Mouse (Mus musculus) G1E (cell line): Measurements from ENCODE around the gene Wwp2. TPM values are rescaled to one million over a fixed set of nuclear protein-coding genes. Genes with fewer than 3 reads are reported as not detected.

ENCODE experiments used
- ATAC-seq: 2 replicates; pipeline ENCODE4 v1.8.0; 2016; ENCODE audit warnings: mild to moderate bottlenecking; ENCODE audit not compliant: insufficient number of reproducible peaks, poor library complexity, low FRiP score, severe bottlenecking; ENCODE audit errors: extremely low read depth
- DNase-seq: peaks from one replicate; pipeline ENCODE4 v3.0.0; 2012; ENCODE audit warnings: low spot score
- H3K27me3 ChIP-seq: 2 replicates; pipeline ENCODE4 v1.6.1; 2012; ENCODE audit warnings: mild to moderate bottlenecking, low read length, inconsistent platforms; ENCODE audit not compliant: insufficient read depth
- H3K36me3 ChIP-seq: replicated peaks from 2 replicates; pipeline ENCODE3; 2012; ENCODE audit warnings: mild to moderate bottlenecking, inconsistent platforms
- H3K4me1 ChIP-seq: 2 replicates; pipeline ENCODE4 v1.6.1; 2012; ENCODE audit warnings: low read depth, low read length, inconsistent platforms, mixed read lengths; ENCODE audit not compliant: insufficient read depth
- H3K4me3 ChIP-seq: 2 replicates; pipeline ENCODE4 v1.5.1; 2012; ENCODE audit warnings: low read depth, mild to moderate bottlenecking, inconsistent platforms, low read length, moderate library complexity, mixed read lengths
- H3K9me3 ChIP-seq: replicated peaks from 2 replicates; pipeline ENCODE4 v1.6.1; 2012; ENCODE audit warnings: inconsistent platforms
- CTCF ChIP-seq: IDR thresholded peaks from 2 replicates; pipeline ENCODE4 v1.5.1; 2012; ENCODE audit warnings: low read depth, low read length, inconsistent platforms, mixed read lengths
- GATA1 ChIP-seq: IDR thresholded peaks from 2 replicates; pipeline ENCODE4 v1.6.1; 2012; ENCODE audit warnings: borderline replicate concordance, low read length, inconsistent platforms, mixed read lengths
- GATA2 ChIP-seq: IDR thresholded peaks from 2 replicates; pipeline ENCODE4 v1.6.1; 2012; ENCODE audit warnings: low read depth, low read length, inconsistent platforms, borderline replicate concordance
- POLR2AphosphoS5 ChIP-seq: IDR thresholded peaks from 2 replicates; pipeline ENCODE4 v1.6.1; 2012; ENCODE audit warnings: low read depth, low read length, inconsistent platforms; ENCODE audit not compliant: insufficient replicate concordance
- TAL1 ChIP-seq: conservative IDR thresholded peaks from 2 replicates; pipeline ENCODE4 v1.6.1; 2012; ENCODE audit warnings: low read depth, low read length, inconsistent platforms, mixed read lengths
- polyA plus RNA-seq: library from polyadenylated mRNA; stranded (reverse); fragments of >175 nt; gene quantifications from 2 replicates; pipeline ENCODE4 v1.2.3, GENCODE M21; 2012
- total RNA-seq, 2 experiments: library from RNA; stranded (forward) in 1 of 2; stranded (reverse) in 1 of 2; fragments of 200-1000 nt in 1 of 2; fragments of >200 nt in 1 of 2; fragmentation: Nextera tagmentation in 1 of 2; gene quantifications; 2 replicates each; pipeline ENCODE4 v1.2.3; 2014 to 2017

Wwp2 gene
- total and polyA plus RNA-seq, 3 experiments, result 45.7 to 77.5 (median 71.4) TPM

GRCm38 (mm10) chr8:107514949-107515721 is 79.0 kb downstream of the Wwp2 start:
- ATAC-seq, result no peak

GRCm38 (mm10) chr8:107518726-107519125 is 82.6 kb downstream of the Wwp2 start:
- DNase-seq (no peak), ATAC-seq (no peak)
- no peaks in the 10 kb centered on the region for H3K9me3 ChIP-seq
- peaks cover 67% of the 10 kb centered on the region for H3K36me3 ChIP-seq
- no peak overlapping the region for H3K4me3 ChIP-seq
- no peaks in the 10 kb centered on the region for H3K4me1 ChIP-seq
- no peak for TF ChIP-seq CTCF
- no peak for TF ChIP-seq GATA1
- TF ChIP-seq TAL1, result no peak
- TF ChIP-seq POLR2AphosphoS5, result no peak
- no peak for TF ChIP-seq GATA2
- no peaks in the 10 kb centered on the region for H3K27me3 ChIP-seq

More at GRCm38 (mm10) chr8:107514949-107515721, 79.0 kb downstream of the Wwp2 start:
- Histone ChIP-seq H3K4me1 (no peaks in the 10 kb centered on the region), H3K36me3 (peaks cover 53% of the 10 kb centered on the region), H3K9me3 (no peaks in the 10 kb centered on the region), H3K4me3 (no peak overlapping the region), H3K27me3 (no peaks in the 10 kb centered on the region)
- no peak for DNase-seq
- no peak for TF ChIP-seq CTCF

GRCm38 (mm10) chr8:107519860-107520259 is 83.7 kb downstream of the Wwp2 start:
- ATAC-seq, result no peak

GRCm38 (mm10) chr8:107521788-107522554 is 85.8 kb downstream of the Wwp2 start:
- DNase-seq, result no peak
- Histone ChIP-seq H3K4me3 (no peak overlapping the region), H3K36me3 (peaks cover 71% of the 10 kb centered on the region), H3K27me3 (no peaks in the 10 kb centered on the region), H3K4me1 (no peaks in the 10 kb centered on the region), H3K9me3 (no peaks in the 10 kb centered on the region)
- TF ChIP-seq POLR2AphosphoS5 (no peak), CTCF (no peak), GATA2 (no peak), GATA1 (no peak), TAL1 (no peak)
- ATAC-seq, result no peak

More at GRCm38 (mm10) chr8:107519860-107520259, 83.7 kb downstream of the Wwp2 start:
- no peak overlapping the region for H3K4me3 ChIP-seq
- no peaks in the 10 kb centered on the region for H3K27me3 ChIP-seq
- no peak for DNase-seq
- H3K4me1 ChIP-seq, result no peaks in the 10 kb centered on the region
- TF ChIP-seq TAL1, result no peak
- no peak for TF ChIP-seq GATA2
- TF ChIP-seq POLR2AphosphoS5, result no peak
- no peaks in the 10 kb centered on the region for H3K9me3 ChIP-seq
- peaks cover 71% of the 10 kb centered on the region for H3K36me3 ChIP-seq

GRCm38 (mm10) chr8:107522555-107522833 is 86.3 kb downstream of the Wwp2 start:
- H3K9me3 ChIP-seq, result no peaks in the 10 kb centered on the region
- DNase-seq (no peak), ATAC-seq (no peak)
- no peaks in the 10 kb centered on the region for H3K27me3 ChIP-seq
- H3K36me3 ChIP-seq, result peaks cover 69% of the 10 kb centered on the region
- TF ChIP-seq TAL1, result no peak
- TF ChIP-seq POLR2AphosphoS5, result no peak
- no peak for TF ChIP-seq CTCF
- no peak for TF ChIP-seq GATA2
- no peak for TF ChIP-seq GATA1
- no peak overlapping the region for H3K4me3 ChIP-seq
- no peaks in the 10 kb centered on the region for H3K4me1 ChIP-seq

- no peaks in the 10 kb centered on the region for H3K9me3 ChIP-seq
- no peaks in the 10 kb centered on the region for H3K27me3 ChIP-seq
- no peaks in the 10 kb centered on the region for H3K4me1 ChIP-seq
- DNase-seq (no peak), ATAC-seq (no peak)
- H3K4me3 ChIP-seq, result no peak overlapping the region
- peaks cover 63% of the 10 kb centered on the region for H3K36me3 ChIP-seq
- TF ChIP-seq GATA2, result no peak
- no peak for TF ChIP-seq TAL1
- TF ChIP-seq CTCF, result no peak
- TF ChIP-seq GATA1, result no peak
- TF ChIP-seq POLR2AphosphoS5, result no peak
Observed at GRCm38 (mm10) chr8:107524535-107524934, 88.4 kb downstream of the Wwp2 start.

- no peak for DNase-seq
- no peaks in the 10 kb centered on the region for H3K4me1 ChIP-seq
Observed at GRCm38 (mm10) chr8:107528786-107529185, 92.6 kb downstream of the Wwp2 start.

More at GRCm38 (mm10) chr8:107528786-107529185, 92.6 kb downstream of the Wwp2 start:
- Histone ChIP-seq H3K9me3 (no peaks in the 10 kb centered on the region), H3K36me3 (peaks cover 52% of the 10 kb centered on the region), H3K4me3 (no peak overlapping the region), H3K27me3 (no peaks in the 10 kb centered on the region)
- TF ChIP-seq GATA2 (no peak), GATA1 (no peak), TAL1 (no peak), POLR2AphosphoS5 (no peak), CTCF (no peak)
- ATAC-seq, result no peak
